Mouse (Mus musculus) MEL (cell line): ENCODE data around the gene Srbd1. TPM values are rescaled to one million over a fixed set of nuclear protein-coding genes. Genes with fewer than 3 reads are reported as not detected.
A peak's percentile ranks its signal among the peaks of the same experiment; 100 is the strongest.

Experiments used
- DNase-seq: peaks from one replicate; pipeline ENCODE4 v3.0.0; 2011; ENCODE audit warnings: low read depth, low spot score
- H3K27ac ChIP-seq: 2 replicates; pipeline ENCODE4 v1.5.1; 2012; ENCODE audit warnings: low read depth, mild to moderate bottlenecking, control low read depth, low read length, moderate library complexity; ENCODE audit not compliant: control insufficient read depth
- H3K27me3 ChIP-seq, 2 experiments: fragments of 150-350 bp in 1 of 2; sonication (generic) in 1 of 2; 2 replicates each; pipeline ENCODE4 v1.6.1; 2012; ENCODE audit warnings: low read length in 2 of 2, mild to moderate bottlenecking in 2 of 2, improper control_type of control experiment in 1 of 2, moderate library complexity in 1 of 2; ENCODE audit not compliant: insufficient read depth in 2 of 2, control insufficient read depth in 1 of 2
- H3K36me3 ChIP-seq, 2 experiments: 2 replicates each; pipeline ENCODE4 v1.6.1; 2012 to 2014; ENCODE audit warnings: low read length in 2 of 2, improper control_type of control experiment in 1 of 2, inconsistent platforms in 1 of 2, mild to moderate bottlenecking in 1 of 2; ENCODE audit not compliant: insufficient read depth in 2 of 2, control insufficient read depth in 1 of 2
- H3K4me1 ChIP-seq, 2 experiments: fragments of 150-350 bp in 1 of 2; sonication (generic) in 1 of 2; 2 replicates each; pipeline ENCODE4 v1.6.1; 2012; ENCODE audit warnings: low read length in 2 of 2, improper control_type of control experiment in 1 of 2, mild to moderate bottlenecking in 1 of 2; ENCODE audit not compliant: insufficient read depth in 2 of 2, control insufficient read depth in 1 of 2
- H3K4me3 ChIP-seq, 2 experiments: fragments of 150-350 bp in 1 of 2; sonication (generic) in 1 of 2; 2 replicates each; pipeline ENCODE4 v1.5.1; 2012; ENCODE audit warnings: low read depth in 2 of 2, low read length in 2 of 2, mild to moderate bottlenecking in 2 of 2, moderate library complexity in 2 of 2, control low read depth in 1 of 2, improper control_type of control experiment in 1 of 2; ENCODE audit not compliant: control insufficient read depth in 1 of 2, insufficient read depth in 1 of 2
- H3K79me2 ChIP-seq: 2 replicates; pipeline ENCODE4 v1.6.1; 2012; ENCODE audit warnings: mild to moderate bottlenecking, low read length, moderate library complexity; ENCODE audit not compliant: control insufficient read depth, poor library complexity, insufficient read depth
- H3K9ac ChIP-seq: 2 replicates; pipeline ENCODE4 v1.6.1; 2012; ENCODE audit warnings: low read depth, mild to moderate bottlenecking, control low read depth, low read length, moderate library complexity; ENCODE audit not compliant: control insufficient read depth, poor library complexity, severe bottlenecking
- H3K9me3 ChIP-seq: fragments of 150-350 bp; sonication (generic); replicated peaks from 2 replicates; pipeline ENCODE4 v1.6.1; 2012; ENCODE audit warnings: mild to moderate bottlenecking, low read length, improper control_type of control experiment, moderate library complexity; ENCODE audit not compliant: insufficient read depth
- BHLHE40 ChIP-seq: IDR thresholded peaks from 2 replicates; pipeline ENCODE4 v1.6.1; 2012; ENCODE audit warnings: low read depth, mild to moderate bottlenecking, inconsistent platforms, low read length, improper control_type of control experiment, borderline replicate concordance
- CHD1 ChIP-seq: IDR thresholded peaks from 2 replicates; pipeline ENCODE4 v1.6.1; 2012; ENCODE audit warnings: low read depth, mild to moderate bottlenecking, inconsistent platforms, low read length, improper control_type of control experiment
- CTCF ChIP-seq, 3 experiments: IDR thresholded peaks in 2 of 3; conservative IDR thresholded peaks in 1 of 3; 2 replicates each; pipeline ENCODE4 v1.5.1; 2011 to 2012; ENCODE audit warnings: low read length in 3 of 3, low read depth in 2 of 3, mild to moderate bottlenecking in 2 of 3, improper control_type of control experiment in 1 of 3, inconsistent platforms in 1 of 3, mixed read lengths in 1 of 3, moderate library complexity in 1 of 3; ENCODE audit not compliant: control insufficient read depth in 1 of 3, insufficient read depth in 1 of 3, poor library complexity in 1 of 3, severe bottlenecking in 1 of 3
- E2F4 ChIP-seq: IDR thresholded peaks from 2 replicates; pipeline ENCODE4 v1.6.1; 2011; ENCODE audit warnings: low read depth, low read length, improper control_type of control experiment, borderline replicate concordance
- ELF1 ChIP-seq: IDR thresholded peaks from 2 replicates; pipeline ENCODE4 v1.6.1; 2014; ENCODE audit warnings: low read depth, mild to moderate bottlenecking, inconsistent platforms, low read length, improper control_type of control experiment, moderate library complexity
- EP300 ChIP-seq, 2 experiments: IDR thresholded peaks; 2 replicates each; pipeline ENCODE4 v1.6.1; 2011; ENCODE audit warnings: improper control_type of control experiment in 2 of 2, low read length in 2 of 2, low read depth in 1 of 2, mild to moderate bottlenecking in 1 of 2
- ETS1 ChIP-seq: IDR thresholded peaks from 2 replicates; pipeline ENCODE4 v1.6.1; 2012; ENCODE audit warnings: low read depth, mild to moderate bottlenecking, inconsistent platforms, low read length, improper control_type of control experiment, moderate library complexity
- GABPA ChIP-seq: IDR thresholded peaks from 2 replicates; pipeline ENCODE4 v1.6.1; 2012; ENCODE audit warnings: low read depth, mild to moderate bottlenecking, inconsistent platforms, low read length, improper control_type of control experiment, moderate library complexity
- GATA1 ChIP-seq: IDR thresholded peaks from 2 replicates; pipeline ENCODE4 v1.6.1; 2011; ENCODE audit warnings: low read depth, low read length, improper control_type of control experiment
- HCFC1 ChIP-seq: IDR thresholded peaks from 2 replicates; pipeline ENCODE4 v1.6.1; 2012; ENCODE audit warnings: low read depth, mild to moderate bottlenecking, inconsistent platforms, low read length, improper control_type of control experiment, moderate library complexity
- MAFK ChIP-seq: IDR thresholded peaks from 2 replicates; pipeline ENCODE4 v1.6.1; 2011; ENCODE audit warnings: low read depth, mild to moderate bottlenecking, low read length, improper control_type of control experiment, borderline replicate concordance
- MAX ChIP-seq: IDR thresholded peaks from 2 replicates; pipeline ENCODE4 v1.6.1; 2011; ENCODE audit warnings: low read length, improper control_type of control experiment
- MAZ ChIP-seq: IDR thresholded peaks from 2 replicates; pipeline ENCODE4 v1.6.1; 2012; ENCODE audit warnings: low read depth, mild to moderate bottlenecking, inconsistent platforms, low read length, improper control_type of control experiment
- MEF2A ChIP-seq: IDR thresholded peaks from 2 replicates; pipeline ENCODE4 v1.6.1; 2014; ENCODE audit warnings: low read depth, mild to moderate bottlenecking, inconsistent platforms, low read length, improper control_type of control experiment; ENCODE audit not compliant: poor library complexity, insufficient replicate concordance, severe bottlenecking; ENCODE audit errors: extremely low read depth
- MXI1 ChIP-seq: IDR thresholded peaks from 2 replicates; pipeline ENCODE4 v1.6.1; 2011; ENCODE audit warnings: mild to moderate bottlenecking, low read depth, low read length, improper control_type of control experiment
- MYB ChIP-seq: IDR thresholded peaks from 2 replicates; pipeline ENCODE4 v1.6.1; 2011; ENCODE audit warnings: mild to moderate bottlenecking, low read depth, low read length, improper control_type of control experiment
- NELFE ChIP-seq: IDR thresholded peaks from 2 replicates; pipeline ENCODE4 v1.6.1; 2011; ENCODE audit warnings: low read depth, low read length, improper control_type of control experiment
- POLR2A ChIP-seq, 2 experiments: IDR thresholded peaks; 2 replicates each; pipeline ENCODE4 v1.6.1; 2011 to 2012; ENCODE audit warnings: low read length in 2 of 2, mild to moderate bottlenecking in 2 of 2, control low read depth in 1 of 2, improper control_type of control experiment in 1 of 2, low read depth in 1 of 2, moderate library complexity in 1 of 2; ENCODE audit not compliant: control insufficient read depth in 1 of 2, insufficient read depth in 1 of 2, poor library complexity in 1 of 2
- POLR2AphosphoS2 ChIP-seq: IDR thresholded peaks from 2 replicates; pipeline ENCODE4 v1.6.1; 2011; ENCODE audit warnings: low read length, improper control_type of control experiment
- POLR2AphosphoS5 ChIP-seq: IDR thresholded peaks from 2 replicates; pipeline ENCODE4 v1.6.1; 2012; ENCODE audit warnings: low read depth, borderline replicate concordance, mild to moderate bottlenecking, inconsistent platforms, low read length, moderate library complexity, mixed read lengths
- RAD21 ChIP-seq: IDR thresholded peaks from 2 replicates; pipeline ENCODE4 v1.6.1; 2011; ENCODE audit warnings: mild to moderate bottlenecking, low read depth, low read length, improper control_type of control experiment
- SIN3A ChIP-seq: IDR thresholded peaks from 2 replicates; pipeline ENCODE4 v1.6.1; 2012; ENCODE audit warnings: low read length, improper control_type of control experiment, inconsistent platforms
- SMC3 ChIP-seq: IDR thresholded peaks from 2 replicates; pipeline ENCODE4 v1.6.1; 2011; ENCODE audit warnings: low read depth, low read length, improper control_type of control experiment
- TBP ChIP-seq: IDR thresholded peaks from 2 replicates; pipeline ENCODE4 v1.8.0; 2011; ENCODE audit warnings: low read depth, low read length, improper control_type of control experiment
- TCF12 ChIP-seq: IDR thresholded peaks from 2 replicates; pipeline ENCODE4 v1.6.1; 2014; ENCODE audit warnings: low read depth, mild to moderate bottlenecking, inconsistent platforms, low read length, improper control_type of control experiment, moderate library complexity
- UBTF ChIP-seq: IDR thresholded peaks from 2 replicates; pipeline ENCODE4 v1.6.1; 2012; ENCODE audit warnings: low read depth, mild to moderate bottlenecking, inconsistent platforms, low read length, improper control_type of control experiment, moderate library complexity, borderline replicate concordance; ENCODE audit not compliant: insufficient read depth
- USF1 ChIP-seq: IDR thresholded peaks from 2 replicates; pipeline ENCODE4 v1.6.1; 2014; ENCODE audit warnings: low read depth, mild to moderate bottlenecking, inconsistent platforms, low read length, improper control_type of control experiment, moderate library complexity
- USF2 ChIP-seq, 2 experiments: IDR thresholded peaks; 2 replicates each; pipeline ENCODE4 v1.6.1; 2011 to 2012; ENCODE audit warnings: improper control_type of control experiment in 2 of 2, low read length in 2 of 2, borderline replicate concordance in 1 of 2, inconsistent platforms in 1 of 2, low read depth in 1 of 2, mild to moderate bottlenecking in 1 of 2; ENCODE audit not compliant: insufficient read depth in 1 of 2
- ZC3H11A ChIP-seq: IDR thresholded peaks from 2 replicates; pipeline ENCODE4 v1.6.1; 2012; ENCODE audit warnings: low read depth, mild to moderate bottlenecking, inconsistent platforms, low read length, improper control_type of control experiment
- ZKSCAN1 ChIP-seq: IDR thresholded peaks from 2 replicates; pipeline ENCODE4 v1.6.1; 2012; ENCODE audit warnings: low read depth, mild to moderate bottlenecking, inconsistent platforms, low read length, improper control_type of control experiment, moderate library complexity
- ZMIZ1 ChIP-seq: IDR thresholded peaks from 2 replicates; pipeline ENCODE4 v1.6.1; 2012; ENCODE audit warnings: low read depth, mild to moderate bottlenecking, inconsistent platforms, low read length, improper control_type of control experiment, moderate library complexity
- ZNF384 ChIP-seq: IDR thresholded peaks from 2 replicates; pipeline ENCODE4 v1.6.1; 2012; ENCODE audit warnings: low read depth, mild to moderate bottlenecking, inconsistent platforms, low read length, improper control_type of control experiment
- polyA plus RNA-seq, 2 experiments: library from polyadenylated mRNA; stranded (reverse) in 1 of 2; unstranded in 1 of 2; fragments of >175 nt in 1 of 2; fragments of >200 nt in 1 of 2; gene quantifications; 2 replicates each; pipeline versions ENCODE4 v1.2.1 to v1.2.4; 2012; ENCODE audit warnings: low replicate concordance in 2 of 2, low read depth in 1 of 2; ENCODE audit not compliant: insufficient read length in 2 of 2, insufficient read depth in 1 of 2, missing spikeins in 1 of 2
- total RNA-seq: library from RNA; depleted of rRNA; stranded (reverse); fragments of 300-350 nt; gene quantifications from 2 replicates; pipeline ENCODE4 v1.2.3, GENCODE M21; 2012

The Srbd1 gene
- total and polyA plus RNA-seq, 3 experiments, result 14.9 to 30.5 TPM; not detected in 1

- no peak; the same call in 1 of the 2 replicates for TF ChIP-seq BHLHE40
- TF ChIP-seq GABPA, result peak; percentile 74
- TF ChIP-seq ETS1, result peak; percentile 95
- TF ChIP-seq MXI1, result no peak
- peak; percentile 100 for TF ChIP-seq EP300 (IDR thresholded peaks at IDR 0.05; ENCODE audit: low read depth in 1 of 2, low read length in 2 of 2)
- TF ChIP-seq NELFE, result no peak
- TF ChIP-seq E2F4, result no peak; the same call in 1 of the 2 replicates
- TF ChIP-seq ELF1, result no peak
- no peak for TF ChIP-seq USF2 (IDR thresholded peaks at IDR 0.05; ENCODE audit: borderline replicate concordance in 1 of 2, insufficient read depth in 1 of 2, low read depth in 1 of 2, low read length in 2 of 2)
- no peak; the same call in 1 of the 2 replicates for TF ChIP-seq ZMIZ1
- no peak for TF ChIP-seq RAD21
- TF ChIP-seq MYB, result peak; percentile 99
- TF ChIP-seq USF1, result no peak
- TF ChIP-seq MAZ, result no peak
- TF ChIP-seq CTCF (IDR thresholded peaks at IDR 0.05 in 2 of 3, conservative IDR thresholded peaks at IDR 0.05 in 1 of 3; ENCODE audit: control insufficient read depth in 1 of 3, insufficient read depth in 1 of 3, low read depth in 2 of 3, low read length in 3 of 3, poor library complexity in 1 of 3, severe bottlenecking in 1 of 3), result no peak
- 0 out of 2 replicates have a peak, but pooled peaks have one; percentile 3 for TF ChIP-seq POLR2AphosphoS2
- TF ChIP-seq POLR2AphosphoS5, result no peak
- no peak for TF ChIP-seq UBTF
- TF ChIP-seq, all 39 proteins: peak for 12
These were observed 123.2 kb downstream of the Srbd1 start (continued) for GRCm38 (mm10) chr17:86021815-86022214.

DNA sequence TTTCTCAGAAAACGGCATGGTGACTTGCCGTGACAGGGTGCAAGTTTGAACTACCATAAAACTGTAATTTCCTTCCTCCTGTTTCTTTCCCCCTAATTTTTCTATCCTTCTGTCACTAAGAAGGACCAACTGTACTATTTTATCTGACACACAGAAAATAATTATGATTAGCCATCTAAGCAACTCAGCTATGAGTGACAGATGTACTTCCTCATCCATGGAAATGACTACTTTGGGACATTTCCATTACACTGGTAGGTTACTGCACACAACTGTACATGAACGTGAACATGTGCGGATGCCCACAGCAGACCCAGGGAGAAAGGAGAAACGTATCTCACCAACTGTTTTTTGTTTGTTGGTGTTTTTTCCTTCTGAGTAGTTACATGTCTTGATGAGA lies 123.7 kb downstream of the Srbd1 start:
- H3K36me3 ChIP-seq, result peaks cover 0 to 62% of the 10 kb centered on the region in 2 experiments; a peak in 2 of 4 replicates
- peaks cover 1% of the 10 kb centered on the region; the same call in 1 of the 2 replicates for H3K79me2 ChIP-seq
- H3K4me1 ChIP-seq, result peaks cover 42 to 51% of the 10 kb centered on the region in 2 experiments
- peak; percentile 87 for DNase-seq
- peak overlapping the region; percentile 100 for H3K27ac ChIP-seq
- no peaks in the 10 kb centered on the region for H3K9me3 ChIP-seq
- H3K9ac ChIP-seq, result peak overlapping the region; percentile 77
- H3K4me3 ChIP-seq, result no peak overlapping the region
- H3K27me3 ChIP-seq, result no peaks in the 10 kb centered on the region
- TF ChIP-seq CTCF (IDR thresholded peaks at IDR 0.05 in 2 of 3, conservative IDR thresholded peaks at IDR 0.05 in 1 of 3; ENCODE audit: control insufficient read depth in 1 of 3, insufficient read depth in 1 of 3, low read depth in 2 of 3, low read length in 3 of 3, poor library complexity in 1 of 3, severe bottlenecking in 1 of 3), result no peak
- no peak for TF ChIP-seq USF1
- TF ChIP-seq MYB, result peak; percentile 67
- 0 out of 2 replicates have a peak, but pooled peaks have one; percentile 57 for TF ChIP-seq TCF12
- TF ChIP-seq ELF1, result no peak
- TF ChIP-seq MAFK, result no peak
- no peak for TF ChIP-seq MEF2A
- no peak for TF ChIP-seq ZKSCAN1
- no peak for TF ChIP-seq MAX
- 0 out of 2 replicates have a peak, but pooled peaks have one; percentile 18 for TF ChIP-seq HCFC1
- peak; percentile 67; the same call in 1 of the 2 replicates for TF ChIP-seq GATA1
- TF ChIP-seq SMC3, result no peak
- peak; percentile 78 for TF ChIP-seq TBP
- TF ChIP-seq EP300 (IDR thresholded peaks at IDR 0.05; ENCODE audit: low read depth in 1 of 2, low read length in 2 of 2), result peak; percentile 82
- TF ChIP-seq MXI1, result no peak
- TF ChIP-seq POLR2AphosphoS2, result no peak; the same call in 1 of the 2 replicates
- TF ChIP-seq CHD1, result no peak
- no peak for TF ChIP-seq POLR2AphosphoS5
- TF ChIP-seq E2F4, result no peak
- TF ChIP-seq SIN3A, result no peak; the same call in 1 of the 2 replicates
- no peak for TF ChIP-seq USF2 (IDR thresholded peaks at IDR 0.05; ENCODE audit: borderline replicate concordance in 1 of 2, insufficient read depth in 1 of 2, low read depth in 1 of 2, low read length in 2 of 2)
- no peak for TF ChIP-seq RAD21
- no peak for TF ChIP-seq ZC3H11A
- TF ChIP-seq ZNF384, result no peak
- TF ChIP-seq POLR2A (IDR thresholded peaks at IDR 0.05; ENCODE audit: control insufficient read depth in 1 of 2, insufficient read depth in 1 of 2, low read depth in 1 of 2, low read length in 2 of 2, poor library complexity in 1 of 2), result peak in 1 of 2 experiments; percentile 48; a peak in 1 of 4 replicates
